Mouse (Mus musculus): ENCODE measurements around the gene Atp2a2. TPM values are rescaled to one million over a fixed set of nuclear protein-coding genes. Genes with fewer than 3 reads are reported as not detected.
A peak's percentile ranks its signal among the peaks of the same experiment; 100 is the strongest.

Gene Atp2a2
- total and polyA plus RNA-seq, 2 experiments from 2014 or later = 785 to 2,277 TPM

GRCm38 (mm10) chr5:122526405-122526804 lies 24.4 kb upstream of the Atp2a2 start:
- Histone ChIP-seq H3K4me2 (ENCODE audit: low read depth, low read length) (no peak overlapping the region), H3K4me1 (ENCODE audit: control insufficient read depth, insufficient read depth) (peaks cover 65% of the 10 kb centered on the region), H3K36me3 (replicated peaks; ENCODE audit: control insufficient read depth, insufficient read depth, low read length) (no peaks in the 10 kb centered on the region), H3K9ac (replicated peaks; ENCODE audit: low read depth, low read length) (peak overlapping the region; percentile 4; the same call in 1 of the 2 replicates), H3K27ac (ENCODE audit: low read depth) (peak overlapping the region; percentile 94), H3K4me3 (ENCODE audit: low read depth, low read length) (no peak overlapping the region), H3K27me3 (ENCODE audit: control insufficient read depth, insufficient read depth, low read length) (no peaks in the 10 kb centered on the region), H3K9me3 (replicated peaks; ENCODE audit: control insufficient read depth, low read length) (0 out of 2 replicates have a peak, but pooled peaks cover 2% of the 10 kb centered on the region)
- ATAC-seq (ENCODE audit: insufficient read depth, low read depth) (no peak), DNase-seq (ENCODE audit: low spot score) (no peak)
- 77% methylated on average over 9 of the region's 9 CpGs for WGBS
- no peak for TF ChIP-seq EP300 (IDR thresholded peaks at IDR 0.05; ENCODE audit: low read depth)

- Histone ChIP-seq H3K9ac (replicated peaks; ENCODE audit: low read depth, low read length) (0 out of 2 replicates have a peak overlapping the region, but pooled peaks have one; percentile 30), H3K27me3 (ENCODE audit: control insufficient read depth, insufficient read depth, low read length) (no peaks in the 10 kb centered on the region), H3K4me3 (ENCODE audit: low read depth, low read length) (no peak overlapping the region), H3K4me1 (ENCODE audit: control insufficient read depth, insufficient read depth) (peaks cover 63% of the 10 kb centered on the region), H3K36me3 (replicated peaks; ENCODE audit: control insufficient read depth, insufficient read depth, low read length) (no peaks in the 10 kb centered on the region), H3K4me2 (ENCODE audit: low read depth, low read length) (no peak overlapping the region), H3K9me3 (replicated peaks; ENCODE audit: control insufficient read depth, low read length) (no peaks in the 10 kb centered on the region), H3K27ac (ENCODE audit: low read depth) (peak overlapping the region; percentile 94)
- DNase-seq (ENCODE audit: low spot score) (no peak), ATAC-seq (ENCODE audit: insufficient read depth, low read depth) (no peak)
- 63% methylated on average over 14 of the region's 14 CpGs for WGBS
- TF ChIP-seq CTCF (IDR thresholded peaks at IDR 0.05; ENCODE audit: low read depth) (no peak), EP300 (IDR thresholded peaks at IDR 0.05; ENCODE audit: low read depth) (no peak)
Measured at GRCm38 (mm10) chr5:122525238-122525931, 23.4 kb upstream of the Atp2a2 start.

GRCm38 (mm10) chr5:122524854-122525237 lies 22.8 kb upstream of the Atp2a2 start:
- H3K9ac ChIP-seq (replicated peaks; ENCODE audit: low read depth, low read length) = peak overlapping the region; percentile 30; the same call in 1 of the 2 replicates
- peak overlapping the region; percentile 94 for H3K27ac ChIP-seq (ENCODE audit: low read depth)
- H3K4me2 ChIP-seq (ENCODE audit: low read depth, low read length) = no peak overlapping the region
- H3K4me3 ChIP-seq (ENCODE audit: low read depth, low read length) = no peak overlapping the region
- no peak for TF ChIP-seq EP300 (IDR thresholded peaks at IDR 0.05; ENCODE audit: low read depth)
- no peak for TF ChIP-seq CTCF (IDR thresholded peaks at IDR 0.05; ENCODE audit: low read depth)
- no peak for ATAC-seq (ENCODE audit: insufficient read depth, low read depth)
- 39% methylated on average over 4 of the region's 4 CpGs for WGBS
- H3K27me3 ChIP-seq (ENCODE audit: control insufficient read depth, insufficient read depth, low read length) = no peaks in the 10 kb centered on the region
- no peaks in the 10 kb centered on the region for H3K36me3 ChIP-seq (replicated peaks; ENCODE audit: control insufficient read depth, insufficient read depth, low read length)
- no peaks in the 10 kb centered on the region for H3K9me3 ChIP-seq (replicated peaks; ENCODE audit: control insufficient read depth, low read length)
- no peak for DNase-seq (ENCODE audit: low spot score)
- peaks cover 62% of the 10 kb centered on the region for H3K4me1 ChIP-seq (ENCODE audit: control insufficient read depth, insufficient read depth)

DNA sequence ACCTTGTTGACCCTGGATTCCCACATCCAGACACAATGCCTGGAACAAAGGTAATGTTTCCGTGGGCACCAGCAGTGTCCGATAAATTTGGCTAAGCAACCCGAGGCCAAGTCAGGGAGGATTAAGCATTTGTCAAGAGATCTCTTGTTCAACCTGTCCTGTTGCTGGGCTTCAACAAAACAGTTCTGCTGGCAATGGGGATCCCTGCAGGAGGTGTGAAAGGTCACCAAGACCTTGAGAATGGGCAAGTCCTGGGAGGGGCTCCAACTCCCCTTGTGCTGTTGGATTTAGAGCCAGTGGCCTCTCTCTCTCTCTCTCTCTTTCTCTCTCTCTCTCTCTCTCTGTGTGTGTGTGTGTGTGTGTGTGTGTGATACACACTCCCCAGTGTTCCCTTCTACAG lies 22.2 kb upstream of the Atp2a2 start:
- H3K4me1 ChIP-seq (ENCODE audit: control insufficient read depth, insufficient read depth) = peaks cover 58% of the 10 kb centered on the region
- H3K27ac ChIP-seq (ENCODE audit: low read depth) = peak overlapping the region; percentile 94
- ATAC-seq (ENCODE audit: insufficient read depth, low read depth) (no peak), DNase-seq (ENCODE audit: low spot score) (peak; percentile 52)
- H3K4me3 ChIP-seq (ENCODE audit: low read depth, low read length) = no peak overlapping the region
- no peaks in the 10 kb centered on the region for H3K36me3 ChIP-seq (replicated peaks; ENCODE audit: control insufficient read depth, insufficient read depth, low read length)
- no peaks in the 10 kb centered on the region for H3K27me3 ChIP-seq (ENCODE audit: control insufficient read depth, insufficient read depth, low read length)
- no peak overlapping the region for H3K9ac ChIP-seq (replicated peaks; ENCODE audit: low read depth, low read length)
- no peaks in the 10 kb centered on the region for H3K9me3 ChIP-seq (replicated peaks; ENCODE audit: control insufficient read depth, low read length)
- H3K4me2 ChIP-seq (ENCODE audit: low read depth, low read length) = no peak overlapping the region
- TF ChIP-seq CTCF (IDR thresholded peaks at IDR 0.05; ENCODE audit: low read depth) (no peak), EP300 (IDR thresholded peaks at IDR 0.05; ENCODE audit: low read depth) (no peak)
- WGBS = 28% methylated on average over 3 of the region's 3 CpGs

- peak overlapping the region; percentile 94 for H3K27ac ChIP-seq (ENCODE audit: low read depth)
- ATAC-seq (ENCODE audit: insufficient read depth, low read depth) (peak; percentile 89), DNase-seq (ENCODE audit: low spot score) (peak; percentile 93)
- H3K4me3 ChIP-seq (ENCODE audit: low read depth, low read length) = no peak overlapping the region
- H3K9me3 ChIP-seq (replicated peaks; ENCODE audit: control insufficient read depth, low read length) = no peaks in the 10 kb centered on the region
- H3K4me1 ChIP-seq (ENCODE audit: control insufficient read depth, insufficient read depth) = peaks cover 55% of the 10 kb centered on the region
- 0 out of 2 replicates have a peak overlapping the region, but pooled peaks have one; percentile 14 for H3K4me2 ChIP-seq (ENCODE audit: low read depth, low read length)
- H3K9ac ChIP-seq (replicated peaks; ENCODE audit: low read depth, low read length) = no peak overlapping the region
- no peaks in the 10 kb centered on the region for H3K27me3 ChIP-seq (ENCODE audit: control insufficient read depth, insufficient read depth, low read length)
- TF ChIP-seq EP300 (IDR thresholded peaks at IDR 0.05; ENCODE audit: low read depth) (peak; percentile 89), CTCF (IDR thresholded peaks at IDR 0.05; ENCODE audit: low read depth) (no peak)
- WGBS = 16% methylated on average over 3 of the region's 3 CpGs
- H3K36me3 ChIP-seq (replicated peaks; ENCODE audit: control insufficient read depth, insufficient read depth, low read length) = no peaks in the 10 kb centered on the region
Measured at GRCm38 (mm10) chr5:122521130-122521473, 19.1 kb upstream of the Atp2a2 start.

Measured in heart, postnatal 0 days (tissue).